Mouse (Mus musculus) regulatory T cell (primary cell): ENCODE results near the gene Psmb8.

Source experiments
- in situ Hi-C: fragments of 300-600 bp; cut with MboI, MseI; formaldehyde crosslinking; loops from one replicate; pipeline ENCODE4 v1.15.1; 2025; ENCODE audit warnings: high pct_unique_total_duplicates

Psmb8 gene

GRCm38 (mm10) chr17:34188986-34189385, 8.5 kb upstream of the Psmb8 start:
- in situ Hi-C loops, result no loop called here

GRCm38 (mm10) chr17:34192852-34193251, 4.7 kb upstream of the Psmb8 start:
- in situ Hi-C loops, result loop anchor here (10.0 kb wide), 1 partner anchor 1002 kb away; the partner anchor contains the start of gene Ltb

GRCm38 (mm10) chr17:34193468-34193867, 4.1 kb upstream of the Psmb8 start:
- in situ Hi-C loops, result loop anchor here (10.0 kb wide), 1 partner anchor 1001 kb away; the partner anchor contains the start of gene Ltb

DNA sequence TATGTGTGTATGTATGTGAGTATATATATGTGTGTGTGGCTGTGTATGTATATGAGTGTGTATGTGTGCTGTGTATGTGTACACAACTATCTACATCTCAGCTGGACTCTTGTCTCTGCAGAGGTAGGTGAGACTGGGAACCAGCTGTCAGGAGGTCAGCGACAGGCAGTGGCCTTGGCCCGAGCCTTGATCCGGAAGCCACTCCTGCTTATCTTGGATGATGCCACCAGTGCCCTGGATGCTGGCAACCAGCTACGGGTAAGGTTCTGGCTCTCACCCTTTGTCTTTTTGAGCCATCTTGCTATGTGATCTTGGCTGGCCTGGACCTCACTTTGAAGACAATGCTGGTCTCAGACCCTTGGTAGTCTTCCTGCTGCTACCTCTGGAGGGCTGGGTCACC, 2.8 kb upstream of the Psmb8 start:
- in situ Hi-C loops, result loop anchor here (10.0 kb wide), 1 partner anchor 1000 kb away; the partner anchor contains the start of gene Ltb

DNA sequence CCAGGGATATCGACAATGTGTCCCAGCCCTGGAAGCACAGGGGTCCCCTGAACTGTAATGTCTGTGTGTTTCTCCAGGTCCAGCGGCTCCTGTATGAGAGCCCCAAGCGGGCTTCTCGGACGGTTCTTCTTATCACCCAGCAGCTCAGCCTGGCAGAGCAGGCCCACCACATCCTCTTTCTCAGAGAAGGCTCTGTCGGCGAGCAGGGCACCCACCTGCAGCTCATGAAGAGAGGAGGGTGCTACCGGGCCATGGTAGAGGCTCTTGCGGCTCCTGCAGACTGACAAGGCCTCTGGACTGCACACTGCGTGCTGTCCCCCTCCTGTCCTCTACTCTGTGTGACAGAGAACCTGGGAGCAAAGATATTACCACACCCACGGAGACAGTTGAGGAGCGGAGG, 1.0 kb upstream of the Psmb8 start:
- in situ Hi-C loops, result loop anchor here (10.0 kb wide), 1 partner anchor 998 kb away; the partner anchor contains the start of gene Ltb

DNA sequence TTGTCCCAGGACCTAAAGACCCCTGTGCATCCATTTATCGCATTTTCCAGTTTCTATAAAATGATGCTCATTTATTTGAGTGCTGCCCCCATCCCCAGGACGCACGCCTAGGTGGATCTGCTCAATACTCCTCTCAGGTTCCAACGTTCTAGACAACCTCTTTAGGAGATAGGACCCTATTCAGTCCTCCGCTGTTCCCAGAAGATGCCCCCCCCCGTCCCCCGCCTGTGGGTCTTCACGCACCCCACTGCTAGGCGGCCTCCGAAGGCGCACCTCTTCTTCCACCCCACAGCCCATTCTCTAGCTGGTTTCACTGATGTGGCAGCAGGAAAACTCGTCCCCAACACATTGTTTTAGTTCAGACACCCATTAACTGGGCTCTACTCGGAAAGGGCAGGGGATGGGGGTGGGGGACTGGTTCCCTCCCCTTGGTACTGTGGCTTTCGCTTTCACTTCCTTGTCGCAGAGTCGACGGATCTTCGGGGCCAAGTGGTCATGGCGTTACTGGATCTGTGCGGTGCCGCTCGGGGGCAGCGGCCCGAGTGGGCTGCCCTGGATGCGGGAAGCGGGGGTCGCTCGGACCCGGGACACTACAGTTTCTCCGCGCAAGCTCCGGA, 491 bp downstream of the Psmb8 start:
- in situ Hi-C loops, result loop anchor here (10.0 kb wide), 1 partner anchor 997 kb away; the partner anchor contains the start of gene Ltb

- in situ Hi-C loops, result loop anchor here (10.0 kb wide), 1 partner anchor 996 kb away; the partner anchor contains the start of gene Ltb
These were observed 996 bp downstream of the Psmb8 start for GRCm38 (mm10) chr17:34198521-34198912.

GRCm38 (mm10) chr17:34199050-34199619, 1.6 kb downstream of the Psmb8 start:
- in situ Hi-C loops, result loop anchor here (10.0 kb wide), 1 partner anchor 996 kb away; the partner anchor contains the start of gene Ltb

DNA sequence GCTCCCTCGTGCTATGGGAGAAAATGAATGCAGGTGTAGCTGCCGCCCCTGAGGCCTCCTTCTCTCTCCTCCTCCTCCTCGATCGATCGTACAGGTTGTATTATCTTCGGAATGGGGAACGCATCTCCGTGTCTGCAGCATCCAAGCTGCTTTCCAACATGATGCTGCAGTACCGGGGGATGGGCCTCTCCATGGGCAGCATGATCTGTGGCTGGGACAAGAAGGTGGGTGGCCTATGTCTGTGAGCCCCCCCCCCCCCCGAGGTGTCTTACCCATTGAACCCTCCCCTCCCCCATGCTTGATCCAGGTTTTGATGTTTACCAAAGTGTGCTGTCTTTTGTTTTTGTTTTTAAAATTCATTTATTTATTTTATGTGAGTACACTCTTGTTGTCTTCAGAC, 2.5 kb downstream of the Psmb8 start:
- in situ Hi-C loops, result no loop called here

- in situ Hi-C loops, result no loop called here
These were observed 3.4 kb downstream of the Psmb8 start for GRCm38 (mm10) chr17:34200772-34201505.

DNA sequence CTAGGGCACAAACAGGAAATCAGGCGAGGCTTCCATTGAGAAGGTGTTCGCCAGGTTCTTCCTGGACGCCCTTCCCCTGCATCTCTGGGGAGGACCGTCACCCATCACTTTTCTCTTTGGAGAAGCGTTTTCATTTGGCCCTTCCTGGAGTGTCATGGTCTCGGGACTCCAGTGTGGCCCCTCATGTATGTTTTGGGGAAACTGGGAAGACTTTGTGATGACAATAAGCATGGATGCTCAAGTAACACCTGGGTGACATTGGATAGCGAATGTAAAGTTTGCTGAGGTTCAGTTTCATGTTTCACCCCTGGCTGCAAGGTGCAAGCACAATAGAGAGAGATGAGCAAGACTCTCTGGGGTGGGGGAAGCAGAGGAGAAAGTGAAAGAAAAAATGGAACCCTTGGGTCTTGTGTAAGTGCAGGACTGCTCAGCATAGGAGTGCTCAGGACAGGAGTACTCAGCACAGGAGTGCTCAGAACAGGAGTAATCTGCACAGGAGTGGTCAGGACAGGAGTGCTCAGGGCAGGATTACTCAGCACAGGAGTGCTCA, 4.1 kb downstream of the Psmb8 start:
- in situ Hi-C loops, result no loop called here

GRCm38 (mm10) chr17:34202760-34203442, 5.4 kb downstream of the Psmb8 start:
- in situ Hi-C loops, result no loop called here

DNA sequence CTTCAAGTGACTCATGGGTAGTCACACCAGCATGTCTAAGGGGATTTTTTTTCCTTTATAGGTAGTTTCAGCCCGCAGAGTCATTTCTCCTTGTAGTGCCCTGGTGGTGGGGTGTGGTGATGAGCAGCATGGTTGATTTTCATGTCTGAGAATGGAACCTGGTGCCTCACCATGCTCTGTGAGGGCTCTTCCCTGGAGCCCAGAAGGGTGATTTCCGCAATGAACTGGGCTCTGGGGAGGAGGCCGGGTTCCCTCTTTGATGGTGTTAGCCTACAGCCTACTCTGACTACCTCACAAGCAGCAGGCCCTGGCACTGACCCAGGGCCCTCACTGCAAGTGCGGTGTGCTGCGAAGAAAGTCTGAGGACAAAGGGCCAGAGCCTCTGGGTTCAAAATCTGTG, 5.9 kb downstream of the Psmb8 start, which contains the start of gene Tap2:
Gene Tap2 (plus strand): TSS at position 84 of the 400 bp plus-strand sequence.
- in situ Hi-C loops, result no loop called here

DNA sequence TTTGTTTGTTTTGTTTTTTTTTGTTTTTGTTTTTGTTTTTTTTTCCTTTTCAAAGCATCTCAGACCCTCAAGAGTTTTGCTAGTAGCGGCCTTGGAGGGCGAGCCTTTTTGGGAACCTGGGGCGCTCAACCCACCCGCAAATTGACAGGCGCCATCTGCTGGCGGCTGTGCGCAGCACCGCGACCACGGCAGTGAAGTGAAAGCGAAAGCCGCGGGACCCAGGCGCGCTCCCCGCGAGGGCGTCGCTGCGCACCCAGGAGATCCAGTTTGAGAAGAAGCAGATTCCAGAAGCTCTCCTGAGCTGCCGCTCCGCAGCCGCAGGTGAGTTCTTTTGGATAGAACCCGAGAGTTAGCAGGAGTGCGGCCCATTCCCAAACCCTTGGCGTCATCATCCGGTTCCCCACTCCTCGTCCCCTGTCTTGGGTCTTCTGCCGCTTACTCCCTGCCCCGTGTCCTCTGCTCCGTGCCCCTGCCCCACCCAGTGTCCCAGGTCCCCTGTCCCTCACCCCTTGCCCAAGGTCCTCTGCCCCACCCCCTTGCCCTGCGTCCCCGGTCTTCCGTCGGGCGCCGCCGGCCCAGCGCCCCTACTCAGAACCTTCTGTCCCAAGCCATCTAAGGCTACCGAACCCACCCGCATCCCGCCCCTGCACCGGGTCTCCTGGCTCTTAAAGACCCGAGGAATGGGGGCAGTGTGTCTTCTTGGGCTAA, 6.9 kb downstream of the Psmb8 start:
- in situ Hi-C loops, result no loop called here

- in situ Hi-C loops, result no loop called here
These were observed 7.7 kb downstream of the Psmb8 start for GRCm38 (mm10) chr17:34205021-34205745.

GRCm38 (mm10) chr17:34205746-34206176, 8.2 kb downstream of the Psmb8 start:
- in situ Hi-C loops, result no loop called here

- in situ Hi-C loops, result no loop called here
These were observed 9.2 kb downstream of the Psmb8 start for GRCm38 (mm10) chr17:34206731-34207130.

- in situ Hi-C loops, result no loop called here
These were observed 9.9 kb downstream of the Psmb8 start for GRCm38 (mm10) chr17:34207456-34207855.

GRCm38 (mm10) chr17:34207866-34208265, 10.3 kb downstream of the Psmb8 start:
- in situ Hi-C loops, result no loop called here

GRCm38 (mm10) chr17:34208421-34208820, 10.9 kb downstream of the Psmb8 start:
- in situ Hi-C loops, result no loop called here
